Mouse (Mus musculus) CH12.LX (cell line): Measurements from ENCODE around the gene Lpar1. TPM values are rescaled to one million over a fixed set of nuclear protein-coding genes. Genes with fewer than 3 reads are reported as not detected.
"Not testable (repeated sequence)": the region's sequence is repeated elsewhere in the genome, so short reads cannot be mapped to it uniquely, and the experiment has no call there.

Experiments
- DNase-seq: peaks from one replicate; pipeline ENCODE4 v3.0.0-alpha.2; 2013; ENCODE audit errors: extremely low read depth
- H3K27ac ChIP-seq: 2 replicates; pipeline ENCODE4 v1.5.1; 2012; ENCODE audit warnings: low read depth, mild to moderate bottlenecking, control low read depth, moderate library complexity; ENCODE audit not compliant: insufficient read depth
- H3K27me3 ChIP-seq: replicated peaks from 2 replicates; pipeline ENCODE3; 2012; ENCODE audit warnings: inconsistent platforms
- H3K36me3 ChIP-seq, 2 experiments: replicated peaks in 1 of 2; 2 replicates each; pipeline versions ENCODE3 to v1.6.1; 2012; ENCODE audit warnings: inconsistent platforms in 1 of 2, low read length in 1 of 2, mild to moderate bottlenecking in 1 of 2, mixed read lengths in 1 of 2, moderate library complexity in 1 of 2; ENCODE audit not compliant: control insufficient read depth in 1 of 2, insufficient read depth in 1 of 2
- H3K4me1 ChIP-seq, 2 experiments: 2 replicates each; pipeline ENCODE4 v1.6.1; 2012; ENCODE audit warnings: inconsistent platforms in 1 of 2, moderate library complexity in 1 of 2; ENCODE audit not compliant: insufficient read depth in 2 of 2, control insufficient read depth in 1 of 2
- H3K4me2 ChIP-seq: 2 replicates; pipeline ENCODE4 v1.6.1; 2012; ENCODE audit warnings: low read depth, mild to moderate bottlenecking, control low read depth; ENCODE audit not compliant: poor library complexity, insufficient read depth, severe bottlenecking
- H3K4me3 ChIP-seq, 3 experiments: fragments of 150-350 bp in 1 of 3; sonication (generic) in 1 of 3; replicated peaks in 1 of 3; 2 replicates each; pipeline versions ENCODE3 to v1.5.1; 2011 to 2012; ENCODE audit warnings: low read depth in 2 of 3, low read length in 2 of 3, mild to moderate bottlenecking in 2 of 3, moderate library complexity in 2 of 3, control low read depth in 1 of 3, improper control_type of control experiment in 1 of 3, inconsistent platforms in 1 of 3, mixed read lengths in 1 of 3; ENCODE audit not compliant: poor library complexity in 1 of 3
- H3K79me2 ChIP-seq: replicated peaks from 2 replicates; pipeline ENCODE4 v1.6.1; 2012; ENCODE audit warnings: mild to moderate bottlenecking, moderate library complexity; ENCODE audit not compliant: control insufficient read depth, poor library complexity, insufficient read depth, severe bottlenecking; ENCODE audit errors: extremely low read depth
- H3K9ac ChIP-seq: 2 replicates; pipeline ENCODE4 v1.6.1; 2012; ENCODE audit warnings: low read depth, mild to moderate bottlenecking, control low read depth, moderate library complexity; ENCODE audit not compliant: insufficient read depth
- H3K9me3 ChIP-seq: replicated peaks from 2 replicates; pipeline ENCODE3; 2012; ENCODE audit warnings: low read length, inconsistent platforms, mixed read lengths
- IRF4 ChIP-seq: IDR thresholded peaks from 2 replicates; pipeline ENCODE4 v1.6.1; 2014; ENCODE audit warnings: low read depth, mild to moderate bottlenecking, inconsistent platforms, low read length, improper control_type of control experiment
- KAT2A ChIP-seq: IDR thresholded peaks from 2 replicates; pipeline ENCODE4 v1.6.1; 2012; ENCODE audit warnings: low read length, improper control_type of control experiment, inconsistent platforms; ENCODE audit not compliant: insufficient replicate concordance
- MAFK ChIP-seq: IDR thresholded peaks from 2 replicates; pipeline ENCODE4 v1.6.1; 2011; ENCODE audit warnings: low read length, improper control_type of control experiment; ENCODE audit not compliant: insufficient replicate concordance
- MAX ChIP-seq: IDR thresholded peaks from 2 replicates; pipeline ENCODE4 v1.6.1; 2011; ENCODE audit warnings: low read length, improper control_type of control experiment
- MXI1 ChIP-seq: IDR thresholded peaks from 2 replicates; pipeline ENCODE4 v1.6.1; 2011; ENCODE audit warnings: mild to moderate bottlenecking, low read depth, low read length, improper control_type of control experiment
- NELFE ChIP-seq: IDR thresholded peaks from 2 replicates; pipeline ENCODE4 v1.6.1; 2011; ENCODE audit warnings: low read depth, low read length, improper control_type of control experiment
- NRF1 ChIP-seq: IDR thresholded peaks from 2 replicates; pipeline ENCODE4 v1.6.1; 2014; ENCODE audit warnings: low read depth, mild to moderate bottlenecking, inconsistent platforms, low read length, improper control_type of control experiment, moderate library complexity
- POLR2AphosphoS2 ChIP-seq: IDR thresholded peaks from 2 replicates; pipeline ENCODE4 v1.6.1; 2011; ENCODE audit warnings: low read depth, low read length, improper control_type of control experiment
- RAD21 ChIP-seq: IDR thresholded peaks from 2 replicates; pipeline ENCODE4 v1.6.1; 2011; ENCODE audit warnings: low read depth, mild to moderate bottlenecking, low read length, improper control_type of control experiment, moderate library complexity
- ZC3H11A ChIP-seq: IDR thresholded peaks from 2 replicates; pipeline ENCODE4 v1.6.1; 2012; ENCODE audit warnings: low read depth, mild to moderate bottlenecking, inconsistent platforms, low read length, improper control_type of control experiment
- ZKSCAN1 ChIP-seq: IDR thresholded peaks from 2 replicates; pipeline ENCODE4 v1.6.1; 2012; ENCODE audit warnings: low read depth, inconsistent platforms, low read length, improper control_type of control experiment, borderline replicate concordance
- dilution Hi-C: fragments of 300-500 bp; cut with MboI; formaldehyde crosslinking; loops from 2 replicates; pipeline ENCODE4 v1.14.3; 2020; ENCODE audit warnings: low sequenced_read_pairs; ENCODE audit not compliant: extremely low pct_unique_long_range_greater_than_20kb, extremely low pct_ligation_motif_present
- in situ Hi-C: fragments of 300-500 bp; cut with MboI; formaldehyde crosslinking; loops from 3 replicates; pipeline ENCODE4 v1.14.3; 2019; ENCODE audit warnings: low sequenced_read_pairs, low pct_ligation_motif_present, low pct_unique_long_range_greater_than_20kb, mixed read lengths
- polyA plus RNA-seq: library from polyadenylated mRNA; unstranded; fragments of >175 nt; gene quantifications from 2 replicates; pipeline ENCODE4 v1.2.1, GENCODE M21; 2012; ENCODE audit warnings: low read depth; ENCODE audit not compliant: insufficient read length
- total RNA-seq, 2 experiments: library from RNA; depleted of rRNA; stranded (reverse); fragments of 300-350 nt in 1 of 2; fragments of >200 nt in 1 of 2; gene quantifications; 2 replicates each; pipeline ENCODE4 v1.2.3; 2012 to 2014

Lpar1 gene
- total and polyA plus RNA-seq, 3 experiments: 0.04 TPM; not detected in 2

DNA sequence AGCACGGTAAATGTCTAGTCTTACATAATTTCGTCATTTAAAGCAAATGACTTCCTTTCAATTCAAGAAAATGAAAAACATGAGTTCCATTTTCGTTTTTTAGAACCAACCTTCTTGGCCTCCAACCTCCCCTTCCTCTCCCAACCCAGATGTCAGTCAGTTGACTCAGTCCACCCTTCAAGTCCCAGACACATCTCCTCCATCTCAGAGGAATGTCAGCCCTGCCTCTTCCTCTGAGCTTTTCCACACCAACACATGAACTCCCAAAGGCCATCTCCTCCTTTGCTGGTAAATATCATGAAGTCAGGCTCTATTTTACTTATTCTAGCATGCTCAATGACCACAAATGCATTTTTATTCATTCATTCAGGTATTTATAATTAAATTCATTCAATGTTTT is 10.5 kb downstream of the Lpar1 start:
- in situ Hi-C loops: no loop called here
- Histone ChIP-seq H3K9me3 (no peaks in the 10 kb centered on the region), H3K4me1 (peaks cover 2 to 6% of the 10 kb centered on the region in 2 experiments; a peak in 1 of 4 replicates), H3K9ac (no peak overlapping the region), H3K27me3 (no peaks in the 10 kb centered on the region), H3K79me2 (no peaks in the 10 kb centered on the region), H3K4me3 (no peak overlapping the region), H3K27ac (no peak overlapping the region), H3K4me2 (no peak overlapping the region; the same call in 1 of the 2 replicates), H3K36me3 (no peaks in the 10 kb centered on the region)
- no peak for TF ChIP-seq ZKSCAN1
- TF ChIP-seq MAX: no peak
- TF ChIP-seq MAFK: no peak
- TF ChIP-seq MXI1: no peak
- TF ChIP-seq NRF1: no peak
- no peak for TF ChIP-seq IRF4
- TF ChIP-seq NELFE: no peak
- no peak for TF ChIP-seq ZC3H11A
- no peak for TF ChIP-seq RAD21
- TF ChIP-seq KAT2A: no peak
- dilution Hi-C loops: no loop called here
- DNase-seq: no peak

DNA sequence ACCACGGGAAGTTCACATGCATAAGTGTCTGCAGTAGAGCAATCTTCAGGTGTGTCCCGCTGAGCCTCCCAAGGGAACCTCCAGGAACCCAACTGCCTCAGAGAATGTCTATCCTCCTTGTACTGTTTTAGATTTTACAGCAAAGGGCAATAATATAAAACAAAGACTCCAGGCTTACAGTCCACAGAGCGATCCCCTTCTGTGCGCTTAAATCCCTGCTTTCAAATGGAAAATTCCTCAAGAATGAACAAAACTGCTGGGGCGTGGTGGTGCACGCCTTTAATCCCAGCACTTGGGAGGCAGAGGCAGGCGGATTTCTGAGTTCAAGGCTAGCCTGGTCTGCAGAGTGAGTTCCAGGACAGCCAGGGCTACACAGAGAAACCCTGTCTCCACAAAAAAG is 11.0 kb downstream of the Lpar1 start:
- H3K4me2 ChIP-seq, in situ Hi-C loops: not testable (repeated sequence)

GRCm38 (mm10) chr4:58540841-58541240 is 12.9 kb downstream of the Lpar1 start:
- no peaks in the 10 kb centered on the region for H3K9me3 ChIP-seq
- H3K9ac ChIP-seq: no peak overlapping the region
- H3K4me3 ChIP-seq: no peak overlapping the region
- in situ Hi-C loops: no loop called here
- no peak for TF ChIP-seq POLR2AphosphoS2
- TF ChIP-seq, all 38 proteins: peak for 0
- Histone ChIP-seq H3K27ac (no peak overlapping the region), H3K79me2 (no peaks in the 10 kb centered on the region), H3K27me3 (no peaks in the 10 kb centered on the region), H3K4me1 (no peaks in the 10 kb centered on the region), H3K4me2 (no peak overlapping the region), H3K36me3 (no peaks in the 10 kb centered on the region)
- DNase-seq: no peak
- dilution Hi-C loops: no loop called here

More for the DNA sequence above, 11.0 kb downstream of the Lpar1 start:
- DNase-seq, H3K79me2 ChIP-seq, H3K4me1 ChIP-seq, H3K9ac ChIP-seq, H3K27ac ChIP-seq, H3K27me3 ChIP-seq, H3K9me3 ChIP-seq, H3K36me3 ChIP-seq, dilution Hi-C loops, H3K4me3 ChIP-seq: not testable (repeated sequence)
